Mouse (Mus musculus) cerebellum, adult 2 months (tissue): Measurements from ENCODE around the gene N4bp1.

Experiments used
- CTCF ChIP-seq: fragments of 200-500 bp; IDR thresholded peaks from 2 replicates; pipeline ENCODE4 v1.5.1; 2011; ENCODE audit warnings: low read depth, mild to moderate bottlenecking, control low read depth, low read length, moderate library complexity, borderline replicate concordance; ENCODE audit not compliant: insufficient read depth
- POLR2A ChIP-seq: fragments of 200-500 bp; IDR thresholded peaks from 2 replicates; pipeline ENCODE4 v1.6.1; 2011; ENCODE audit warnings: low read length, control low read depth, borderline replicate concordance; ENCODE audit not compliant: insufficient read depth

GRCm38 (mm10) chr8:86768499-86768898, 116.6 kb downstream of the N4bp1 start:
- TF ChIP-seq POLR2A (no peak), CTCF (no peak)
